Mouse (Mus musculus) heart, adult 2 months (tissue): ENCODE results near the gene BC048507. TPM values are rescaled to one million over a fixed set of nuclear protein-coding genes. Genes with fewer than 3 reads are reported as not detected.
A peak's percentile ranks its signal among the peaks of the same experiment; 100 is the strongest.
"Not testable (repeated sequence)": the region's sequence is repeated elsewhere in the genome, so short reads cannot be mapped to it uniquely, and the experiment has no call there.

Experiments used
- DNase-seq, 2 experiments: peaks; one replicate each; pipeline ENCODE4 v3.0.0; 2021
- H3K27ac ChIP-seq: fragments of 200-600 bp; 2 replicates; pipeline ENCODE4 v1.8.1; 2022
- H3K27me3 ChIP-seq: fragments of 200-500 bp; 2 replicates; pipeline ENCODE4 v1.6.1; 2012; ENCODE audit warnings: mild to moderate bottlenecking, low read length, inconsistent platforms, mixed read lengths; ENCODE audit not compliant: control insufficient read depth, insufficient read depth
- H3K36me3 ChIP-seq: fragments of 200-500 bp; 2 replicates; pipeline ENCODE4 v1.6.1; 2012; ENCODE audit warnings: low read length, inconsistent platforms; ENCODE audit not compliant: control insufficient read depth, insufficient read depth
- H3K4me1 ChIP-seq: fragments of 200-500 bp; 2 replicates; pipeline ENCODE4 v1.6.1; 2011; ENCODE audit warnings: low read length; ENCODE audit not compliant: control insufficient read depth, insufficient read depth
- H3K4me3 ChIP-seq: fragments of 200-600 bp; 2 replicates; pipeline ENCODE4 v1.8.1; 2022
- H3K79me2 ChIP-seq: fragments of 200-500 bp; replicated peaks from 2 replicates; pipeline ENCODE4 v1.6.1; 2012; ENCODE audit warnings: mild to moderate bottlenecking, inconsistent platforms, low read length, moderate library complexity, mixed read lengths; ENCODE audit not compliant: control insufficient read depth, insufficient read depth
- H3K9ac ChIP-seq: fragments of 200-500 bp; 2 replicates; pipeline ENCODE4 v1.6.1; 2012; ENCODE audit warnings: low read depth, mild to moderate bottlenecking, control low read depth, inconsistent platforms, low read length, mixed read lengths
- CTCF ChIP-seq: fragments of 200-600 bp; IDR thresholded peaks from 2 replicates; pipeline ENCODE4 v1.8.1; 2022; ENCODE audit warnings: antibody characterized with exemption, mild to moderate bottlenecking, moderate library complexity
- EP300 ChIP-seq: fragments of 200-500 bp; IDR thresholded peaks from 2 replicates; pipeline ENCODE4 v1.6.1; 2011; ENCODE audit warnings: low read depth, low read length, control low read depth; ENCODE audit not compliant: insufficient read depth
- POLR2A ChIP-seq: fragments of 200-500 bp; IDR thresholded peaks from 2 replicates; pipeline ENCODE4 v1.6.1; 2011; ENCODE audit warnings: mild to moderate bottlenecking, low read depth, low read length, control low read depth; ENCODE audit not compliant: insufficient read depth
- WGBS: fragments of 180-500 bp; shearing (Covaris S2); methylation state at CpG from one replicate; pipeline ENCODE4 v1.1.7; 2018; 5-methylcytosine and 5-hydroxymethylcytosine counted together
- intact Hi-C: fragments of 180-260 bp; cut with DNase I; formaldehyde crosslinking; loops from one replicate; pipeline ENCODE4 v1.15.1; 2025
- long read RNA-seq: library from polyadenylated mRNA; stranded (forward); transcript quantifications from one replicate; pipeline ENCODE4 v2.0.0, GENCODE M21; 2021
- polyA plus RNA-seq: library from polyadenylated mRNA; depleted of rRNA; stranded (reverse); fragments of >200 nt; gene quantifications from 2 replicates; pipeline ENCODE4 v1.2.3, GENCODE M21; 2012; rRNA removed
- total RNA-seq, 2 experiments: library from RNA; stranded (reverse); gene quantifications; 2 replicates each; pipeline ENCODE4 v1.2.3; 2021

BC048507 gene
- not detected for total RNA-seq
- not detected in 2 replicates for polyA plus RNA-seq
- long read RNA-seq, result 0 reads

DNA sequence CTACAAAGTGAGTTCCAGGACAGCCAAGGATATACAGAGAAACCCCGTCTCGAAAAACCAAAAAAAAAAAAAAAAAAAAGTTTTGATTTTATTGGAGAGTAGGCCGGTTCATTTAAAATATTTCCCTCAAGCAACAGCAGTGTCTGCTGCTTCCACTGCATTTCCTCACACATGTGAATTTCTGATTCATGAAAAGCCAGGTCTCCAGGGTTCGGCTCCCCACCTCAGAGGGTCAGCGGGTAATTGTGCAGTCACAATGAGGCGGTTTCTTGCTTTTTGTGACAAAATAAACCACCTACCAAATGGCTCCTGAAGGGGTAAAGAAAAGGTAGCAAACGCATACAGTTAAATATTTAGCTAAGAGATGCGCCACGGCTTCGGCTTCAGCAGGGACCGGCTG is at the start of gene BC048507:
Gene BC048507, plus strand, starts transcription at position 301 of the 400 bp plus-strand sequence.
- WGBS, result 72% methylated on average over 11 of the region's 11 CpGs
- intact Hi-C loops, result no loop called here
- H3K4me3 ChIP-seq, result no peak within 1 kb of the TSS

GRCm38 (mm10) chr13:67813710-67814660 is 49.1 kb upstream of the BC048507 start, which contains the start of gene Zfp273:
Gene Zfp273, plus strand, starts transcription at chr13:67813740.
- WGBS, result 2% methylated on average over 31 of the region's 31 CpGs

More for the DNA sequence above, at the start of gene BC048507:
- 0 out of 2 replicates have a peak, but pooled peaks cover 3% of the 10 kb centered on the region for H3K27me3 ChIP-seq
- no peak for DNase-seq
- H3K4me1 ChIP-seq, result no peaks in the 10 kb centered on the region
- H3K9ac ChIP-seq, result no peak within 1 kb of the TSS
- H3K36me3 ChIP-seq, result no peaks in the 10 kb centered on the region
- no peaks in the 10 kb centered on the region for H3K79me2 ChIP-seq
- TF ChIP-seq CTCF (no peak), POLR2A (no peak), EP300 (no peak)
- no peak within 1 kb of the TSS for H3K27ac ChIP-seq

DNA sequence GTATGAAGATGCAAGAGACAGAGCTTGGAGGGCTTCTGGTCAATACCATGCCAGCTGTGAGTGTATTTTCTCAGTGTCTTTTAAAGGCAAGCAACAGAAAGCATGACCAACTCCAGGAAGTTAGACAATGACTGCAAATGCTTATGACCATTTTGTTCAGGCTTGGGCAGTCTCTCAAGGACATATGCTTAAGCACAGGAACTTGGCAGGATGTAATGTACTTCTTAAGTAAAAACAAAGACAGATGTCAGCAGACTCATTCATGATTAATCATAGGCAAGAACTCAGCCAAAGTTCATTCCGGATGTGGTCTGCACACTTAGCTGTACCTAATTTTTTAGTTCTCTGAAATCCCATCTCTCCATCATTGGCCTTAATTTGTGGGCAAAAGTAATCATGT is 44.5 kb upstream of the BC048507 start:
- H3K9ac ChIP-seq, result no peak overlapping the region
- intact Hi-C loops, result loop anchor here (10.0 kb wide), 2 partner anchors 204 to 714 kb away; partner anchors contain the start of gene Gm28557
- WGBS, result 51% methylated on average over 1 of the region's 1 CpGs
- H3K4me1 ChIP-seq, result peaks cover 2% of the 10 kb centered on the region; the same call in 1 of the 2 replicates
- DNase-seq, result no peak
- no peak for TF ChIP-seq POLR2A
- TF ChIP-seq EP300, result no peak
- no peak for TF ChIP-seq CTCF
- no peaks in the 10 kb centered on the region for H3K79me2 ChIP-seq
- no peaks in the 10 kb centered on the region for H3K27me3 ChIP-seq
- H3K36me3 ChIP-seq, result no peaks in the 10 kb centered on the region
- no peak overlapping the region for H3K27ac ChIP-seq
- no peak overlapping the region for H3K4me3 ChIP-seq

More at GRCm38 (mm10) chr13:67813710-67814660, 49.1 kb upstream of the BC048507 start, which contains the start of gene Zfp273:
- DNase-seq, result peak; percentile 87
- H3K36me3 ChIP-seq, result no peaks in the 10 kb centered on the region
- peaks cover 2% of the 10 kb centered on the region; the same call in 1 of the 2 replicates for H3K4me1 ChIP-seq
- TF ChIP-seq EP300 (no peak), CTCF (no peak), POLR2A (peak; percentile 38)
- intact Hi-C loops, result loop anchor here (1.0 to 10.0 kb wide), 6 partner anchors 35 to 709 kb away; partner anchors contain the start of genes Gm28557, Zfp493, Zfp65 and Zfp85
- H3K27me3 ChIP-seq, result no peaks in the 10 kb centered on the region
- peak within 1 kb of the TSS; percentile 82 for H3K27ac ChIP-seq
- peak within 1 kb of the TSS; percentile 70 for H3K9ac ChIP-seq
- H3K4me3 ChIP-seq, result peak within 1 kb of the TSS; percentile 88
- no peaks in the 10 kb centered on the region for H3K79me2 ChIP-seq

DNA sequence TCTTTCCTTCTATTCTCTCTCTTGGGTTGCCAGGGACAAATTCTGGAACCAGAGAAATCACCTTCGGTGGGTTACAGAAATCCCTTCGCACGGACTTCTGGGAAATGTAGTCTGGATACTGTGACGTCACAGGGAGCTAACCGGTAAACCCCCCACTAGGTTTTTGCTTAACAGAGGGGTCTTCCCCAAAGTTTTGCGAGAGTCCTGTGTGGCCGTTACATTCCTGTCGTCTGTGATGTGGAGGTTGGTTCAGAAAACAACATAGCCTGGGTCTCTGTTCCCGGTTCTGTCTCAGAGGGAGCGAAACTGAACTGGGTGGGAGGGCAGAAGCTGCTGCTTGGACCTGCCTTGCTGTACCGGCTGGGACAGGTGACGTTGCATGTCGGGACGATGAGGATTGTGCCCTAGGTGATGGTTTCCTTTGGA is 32.2 kb upstream of the BC048507 start, which contains the start of gene Gm10037:
Gene Gm10037, plus strand, starts transcription at position 196 of the 426 bp plus-strand sequence.
- Histone ChIP-seq H3K9ac (peak within 1 kb of the TSS; percentile 70), H3K4me1 (peaks cover 2% of the 10 kb centered on the region), H3K4me3 (peak within 1 kb of the TSS; percentile 63), H3K27me3 (no peaks in the 10 kb centered on the region), H3K36me3 (no peaks in the 10 kb centered on the region), H3K27ac (peak within 1 kb of the TSS; percentile 57), H3K79me2 (no peaks in the 10 kb centered on the region)
- WGBS, result 4% methylated on average over 14 of the region's 14 CpGs
- intact Hi-C loops, result no loop called here
- TF ChIP-seq CTCF, result no peak
- no peak for TF ChIP-seq EP300
- no peak for TF ChIP-seq POLR2A
- DNase-seq, result peak; percentile 58 to 61

- H3K4me3 ChIP-seq, H3K9ac ChIP-seq, H3K36me3 ChIP-seq, H3K79me2 ChIP-seq, H3K27ac ChIP-seq, intact Hi-C loops, H3K27me3 ChIP-seq, DNase-seq, H3K4me1 ChIP-seq: not testable (repeated sequence)
- peak; percentile 29 for TF ChIP-seq CTCF
Observed at GRCm38 (mm10) chr13:67833137-67833536, 30.0 kb upstream of the BC048507 start.

GRCm38 (mm10) chr13:67843775-67844118 is 19.4 kb upstream of the BC048507 start:
- no peaks in the 10 kb centered on the region for H3K27me3 ChIP-seq
- intact Hi-C loops, result loop anchor here (2.0 kb wide), 2 partner anchors 119 to 161 kb away; no protein-coding TSS in a partner anchor
- TF ChIP-seq EP300, result no peak
- TF ChIP-seq CTCF, result no peak
- TF ChIP-seq POLR2A, result no peak
- H3K4me3 ChIP-seq, result peak overlapping the region; percentile 31
- WGBS, result 37% methylated on average over 6 of the region's 6 CpGs
- no peaks in the 10 kb centered on the region for H3K36me3 ChIP-seq
- H3K27ac ChIP-seq, result no peak overlapping the region
- no peak for DNase-seq
- H3K4me1 ChIP-seq, result peaks cover 2% of the 10 kb centered on the region
- H3K79me2 ChIP-seq, result no peaks in the 10 kb centered on the region
- peak overlapping the region; percentile 59 for H3K9ac ChIP-seq
